Mouse (Mus musculus) CH12.LX (cell line): ENCODE results near the gene Lim2. TPM values are rescaled to one million over a fixed set of nuclear protein-coding genes. Genes with fewer than 3 reads are reported as not detected.

ENCODE experiments used
- DNase-seq: peaks from one replicate; pipeline ENCODE4 v3.0.0-alpha.2; 2013; ENCODE audit errors: extremely low read depth
- H3K27ac ChIP-seq: 2 replicates; pipeline ENCODE4 v1.5.1; 2012; ENCODE audit warnings: low read depth, mild to moderate bottlenecking, control low read depth, moderate library complexity; ENCODE audit not compliant: insufficient read depth
- H3K27me3 ChIP-seq: replicated peaks from 2 replicates; pipeline ENCODE3; 2012; ENCODE audit warnings: inconsistent platforms
- H3K36me3 ChIP-seq, 2 experiments: replicated peaks in 1 of 2; 2 replicates each; pipeline versions ENCODE3 to v1.6.1; 2012; ENCODE audit warnings: inconsistent platforms in 1 of 2, low read length in 1 of 2, mild to moderate bottlenecking in 1 of 2, mixed read lengths in 1 of 2, moderate library complexity in 1 of 2; ENCODE audit not compliant: control insufficient read depth in 1 of 2, insufficient read depth in 1 of 2
- H3K4me1 ChIP-seq, 2 experiments: 2 replicates each; pipeline ENCODE4 v1.6.1; 2012; ENCODE audit warnings: inconsistent platforms in 1 of 2, moderate library complexity in 1 of 2; ENCODE audit not compliant: insufficient read depth in 2 of 2, control insufficient read depth in 1 of 2
- H3K4me2 ChIP-seq: 2 replicates; pipeline ENCODE4 v1.6.1; 2012; ENCODE audit warnings: low read depth, mild to moderate bottlenecking, control low read depth; ENCODE audit not compliant: poor library complexity, insufficient read depth, severe bottlenecking
- H3K4me3 ChIP-seq, 3 experiments: fragments of 150-350 bp in 1 of 3; sonication (generic) in 1 of 3; replicated peaks in 1 of 3; 2 replicates each; pipeline versions ENCODE3 to v1.5.1; 2011 to 2012; ENCODE audit warnings: low read depth in 2 of 3, low read length in 2 of 3, mild to moderate bottlenecking in 2 of 3, moderate library complexity in 2 of 3, control low read depth in 1 of 3, improper control_type of control experiment in 1 of 3, inconsistent platforms in 1 of 3, mixed read lengths in 1 of 3; ENCODE audit not compliant: poor library complexity in 1 of 3
- H3K79me2 ChIP-seq: replicated peaks from 2 replicates; pipeline ENCODE4 v1.6.1; 2012; ENCODE audit warnings: mild to moderate bottlenecking, moderate library complexity; ENCODE audit not compliant: control insufficient read depth, poor library complexity, insufficient read depth, severe bottlenecking; ENCODE audit errors: extremely low read depth
- H3K9ac ChIP-seq: 2 replicates; pipeline ENCODE4 v1.6.1; 2012; ENCODE audit warnings: low read depth, mild to moderate bottlenecking, control low read depth, moderate library complexity; ENCODE audit not compliant: insufficient read depth
- H3K9me3 ChIP-seq: replicated peaks from 2 replicates; pipeline ENCODE3; 2012; ENCODE audit warnings: low read length, inconsistent platforms, mixed read lengths
- BHLHE40 ChIP-seq: IDR thresholded peaks from 2 replicates; pipeline ENCODE4 v1.6.1; 2011; ENCODE audit warnings: mild to moderate bottlenecking, low read depth, low read length, improper control_type of control experiment
- CHD1 ChIP-seq: IDR thresholded peaks from 2 replicates; pipeline ENCODE4 v1.6.1; 2012; ENCODE audit warnings: low read depth, low read length, improper control_type of control experiment, inconsistent platforms
- CHD2 ChIP-seq: IDR thresholded peaks from 2 replicates; pipeline ENCODE4 v1.6.1; 2011; ENCODE audit warnings: low read length, improper control_type of control experiment
- CTCF ChIP-seq, 2 experiments: IDR thresholded peaks in 1 of 2; conservative IDR thresholded peaks in 1 of 2; 2 replicates each; pipeline ENCODE4 v1.5.1; 2011 to 2012; ENCODE audit warnings: low read depth in 2 of 2, low read length in 2 of 2, improper control_type of control experiment in 1 of 2, inconsistent platforms in 1 of 2, mild to moderate bottlenecking in 1 of 2, moderate library complexity in 1 of 2
- E2F4 ChIP-seq: IDR thresholded peaks from 2 replicates; pipeline ENCODE4 v1.6.1; 2011; ENCODE audit warnings: low read depth, low read length, improper control_type of control experiment; ENCODE audit not compliant: insufficient replicate concordance
- ELF1 ChIP-seq: IDR thresholded peaks from 2 replicates; pipeline ENCODE4 v1.6.1; 2014; ENCODE audit warnings: low read depth, mild to moderate bottlenecking, inconsistent platforms, low read length, improper control_type of control experiment
- EP300 ChIP-seq: IDR thresholded peaks from 2 replicates; pipeline ENCODE4 v1.6.1; 2011; ENCODE audit warnings: low read length, improper control_type of control experiment
- ETS1 ChIP-seq: conservative IDR thresholded peaks from 2 replicates; pipeline ENCODE4 v1.6.1; 2012; ENCODE audit warnings: low read depth, mild to moderate bottlenecking, inconsistent platforms, low read length, improper control_type of control experiment, moderate library complexity
- GABPA ChIP-seq: IDR thresholded peaks from 2 replicates; pipeline ENCODE4 v1.6.1; 2012; ENCODE audit warnings: low read depth, low read length, improper control_type of control experiment, inconsistent platforms; ENCODE audit not compliant: insufficient replicate concordance
- HCFC1 ChIP-seq: IDR thresholded peaks from 2 replicates; pipeline ENCODE4 v1.6.1; 2012; ENCODE audit warnings: low read depth, mild to moderate bottlenecking, inconsistent platforms, low read length, improper control_type of control experiment
- IRF4 ChIP-seq: IDR thresholded peaks from 2 replicates; pipeline ENCODE4 v1.6.1; 2014; ENCODE audit warnings: low read depth, mild to moderate bottlenecking, inconsistent platforms, low read length, improper control_type of control experiment
- JUN ChIP-seq: IDR thresholded peaks from 2 replicates; pipeline ENCODE4 v1.6.1; 2011; ENCODE audit warnings: low read depth, mild to moderate bottlenecking, low read length, improper control_type of control experiment, moderate library complexity; ENCODE audit not compliant: insufficient read depth
- JUND ChIP-seq: conservative IDR thresholded peaks from 2 replicates; pipeline ENCODE4 v1.6.1; 2011; ENCODE audit warnings: low read depth, low read length, improper control_type of control experiment
- KAT2A ChIP-seq: IDR thresholded peaks from 2 replicates; pipeline ENCODE4 v1.6.1; 2012; ENCODE audit warnings: low read length, improper control_type of control experiment, inconsistent platforms; ENCODE audit not compliant: insufficient replicate concordance
- MAFK ChIP-seq: IDR thresholded peaks from 2 replicates; pipeline ENCODE4 v1.6.1; 2011; ENCODE audit warnings: low read length, improper control_type of control experiment; ENCODE audit not compliant: insufficient replicate concordance
- MAX ChIP-seq: IDR thresholded peaks from 2 replicates; pipeline ENCODE4 v1.6.1; 2011; ENCODE audit warnings: low read length, improper control_type of control experiment
- MAZ ChIP-seq: IDR thresholded peaks from 2 replicates; pipeline ENCODE4 v1.6.1; 2012; ENCODE audit warnings: low read depth, mild to moderate bottlenecking, inconsistent platforms, low read length, improper control_type of control experiment, moderate library complexity
- MEF2A ChIP-seq: IDR thresholded peaks from 2 replicates; pipeline ENCODE4 v1.6.1; 2014; ENCODE audit warnings: low read depth, mild to moderate bottlenecking, inconsistent platforms, low read length, improper control_type of control experiment, borderline replicate concordance
- MXI1 ChIP-seq: IDR thresholded peaks from 2 replicates; pipeline ENCODE4 v1.6.1; 2011; ENCODE audit warnings: mild to moderate bottlenecking, low read depth, low read length, improper control_type of control experiment
- MYC ChIP-seq: IDR thresholded peaks from 2 replicates; pipeline ENCODE4 v1.6.1; 2011; ENCODE audit warnings: low read depth, mild to moderate bottlenecking, improper control_type of control experiment, low read length
- NELFE ChIP-seq: IDR thresholded peaks from 2 replicates; pipeline ENCODE4 v1.6.1; 2011; ENCODE audit warnings: low read depth, low read length, improper control_type of control experiment
- NRF1 ChIP-seq: IDR thresholded peaks from 2 replicates; pipeline ENCODE4 v1.6.1; 2014; ENCODE audit warnings: low read depth, mild to moderate bottlenecking, inconsistent platforms, low read length, improper control_type of control experiment, moderate library complexity
- PAX5 ChIP-seq: IDR thresholded peaks from 2 replicates; pipeline ENCODE4 v1.6.1; 2012; ENCODE audit warnings: low read length, inconsistent platforms, mixed read lengths
- POLR2A ChIP-seq: IDR thresholded peaks from 2 replicates; pipeline ENCODE4 v1.6.1; 2011; ENCODE audit warnings: low read depth, mild to moderate bottlenecking, improper control_type of control experiment, low read length
- POLR2AphosphoS2 ChIP-seq: IDR thresholded peaks from 2 replicates; pipeline ENCODE4 v1.6.1; 2011; ENCODE audit warnings: low read depth, low read length, improper control_type of control experiment
- RAD21 ChIP-seq: IDR thresholded peaks from 2 replicates; pipeline ENCODE4 v1.6.1; 2011; ENCODE audit warnings: low read depth, mild to moderate bottlenecking, low read length, improper control_type of control experiment, moderate library complexity
- RCOR1 ChIP-seq: conservative IDR thresholded peaks from 2 replicates; pipeline ENCODE4 v1.6.1; 2012; ENCODE audit warnings: low read depth, mild to moderate bottlenecking, inconsistent platforms, low read length, improper control_type of control experiment
- SIN3A ChIP-seq: IDR thresholded peaks from 2 replicates; pipeline ENCODE4 v1.6.1; 2012; ENCODE audit warnings: low read length, improper control_type of control experiment, inconsistent platforms
- SMC3 ChIP-seq: IDR thresholded peaks from 2 replicates; pipeline ENCODE4 v1.6.1; 2011; ENCODE audit warnings: low read depth, low read length, improper control_type of control experiment
- TBP ChIP-seq: conservative IDR thresholded peaks from 2 replicates; pipeline ENCODE4 v1.6.1; 2011; ENCODE audit warnings: low read depth, low read length, improper control_type of control experiment
- TCF12 ChIP-seq: IDR thresholded peaks from 2 replicates; pipeline ENCODE4 v1.6.1; 2014; ENCODE audit warnings: low read depth, mild to moderate bottlenecking, inconsistent platforms, low read length, improper control_type of control experiment
- UBTF ChIP-seq: IDR thresholded peaks from 2 replicates; pipeline ENCODE4 v1.6.1; 2012; ENCODE audit warnings: low read depth, mild to moderate bottlenecking, inconsistent platforms, low read length, improper control_type of control experiment, moderate library complexity
- USF1 ChIP-seq: IDR thresholded peaks from 2 replicates; pipeline ENCODE4 v1.6.1; 2014; ENCODE audit warnings: low read depth, mild to moderate bottlenecking, inconsistent platforms, low read length, improper control_type of control experiment
- USF2 ChIP-seq: conservative IDR thresholded peaks from 2 replicates; pipeline ENCODE4 v1.6.1; 2011; ENCODE audit warnings: low read depth, low read length, improper control_type of control experiment
- ZC3H11A ChIP-seq: IDR thresholded peaks from 2 replicates; pipeline ENCODE4 v1.6.1; 2012; ENCODE audit warnings: low read depth, mild to moderate bottlenecking, inconsistent platforms, low read length, improper control_type of control experiment
- ZKSCAN1 ChIP-seq: IDR thresholded peaks from 2 replicates; pipeline ENCODE4 v1.6.1; 2012; ENCODE audit warnings: low read depth, inconsistent platforms, low read length, improper control_type of control experiment, borderline replicate concordance
- ZMIZ1 ChIP-seq: IDR thresholded peaks from 2 replicates; pipeline ENCODE4 v1.6.1; 2012; ENCODE audit warnings: low read depth, mild to moderate bottlenecking, inconsistent platforms, low read length, improper control_type of control experiment
- ZNF384 ChIP-seq: IDR thresholded peaks from 2 replicates; pipeline ENCODE4 v1.6.1; 2012; ENCODE audit warnings: low read depth, low read length, improper control_type of control experiment, inconsistent platforms
- dilution Hi-C: fragments of 300-500 bp; cut with MboI; formaldehyde crosslinking; loops from 2 replicates; pipeline ENCODE4 v1.14.3; 2020; ENCODE audit warnings: low sequenced_read_pairs; ENCODE audit not compliant: extremely low pct_unique_long_range_greater_than_20kb, extremely low pct_ligation_motif_present
- in situ Hi-C: fragments of 300-500 bp; cut with MboI; formaldehyde crosslinking; loops from 3 replicates; pipeline ENCODE4 v1.14.3; 2019; ENCODE audit warnings: low sequenced_read_pairs, low pct_ligation_motif_present, low pct_unique_long_range_greater_than_20kb, mixed read lengths
- polyA plus RNA-seq: library from polyadenylated mRNA; unstranded; fragments of >175 nt; gene quantifications from 2 replicates; pipeline ENCODE4 v1.2.1, GENCODE M21; 2012; ENCODE audit warnings: low read depth; ENCODE audit not compliant: insufficient read length
- total RNA-seq, 2 experiments: library from RNA; depleted of rRNA; stranded (reverse); fragments of 300-350 nt in 1 of 2; fragments of >200 nt in 1 of 2; gene quantifications; 2 replicates each; pipeline ENCODE4 v1.2.3; 2012 to 2014

Gene Lim2
- total and polyA plus RNA-seq, 3 experiments = 0.10 TPM; not detected in 2

DNA sequence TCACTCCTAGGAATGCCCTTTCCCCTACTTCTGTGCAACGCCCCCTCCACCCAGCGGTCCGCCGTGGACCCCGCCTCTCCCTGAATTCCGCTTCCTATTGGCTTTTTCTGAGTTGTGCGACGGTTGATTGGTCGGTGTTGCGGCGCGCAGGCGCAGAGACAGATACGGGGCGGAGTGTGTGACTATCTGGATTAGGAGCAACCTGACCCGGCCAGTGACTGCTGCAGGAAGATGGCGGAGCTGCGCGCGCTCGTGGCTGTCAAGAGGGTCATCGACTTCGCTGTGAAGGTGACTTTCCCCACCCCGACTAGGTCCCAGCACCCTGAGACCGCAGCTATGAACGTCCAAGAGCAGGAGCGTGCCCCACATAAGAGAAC is 16.4 kb downstream of the Lim2 start, which contains the start of the genes Etfb and Gm45233:
TSS of gene Etfb (plus strand) at position 167 of the 377 bp plus-strand sequence.
TSS of gene Gm45233 (plus strand) at position 212 of the 377 bp plus-strand sequence.
- peak within 1 kb of the TSS; percentile 85 for H3K4me2 ChIP-seq
- dilution Hi-C loops (no loop called here), in situ Hi-C loops (no loop called here)
- peaks cover 0 to 15% of the 10 kb centered on the region in 2 experiments for H3K36me3 ChIP-seq
- H3K9me3 ChIP-seq = no peaks in the 10 kb centered on the region
- TF ChIP-seq MYC (peak; percentile 48; the same call in 1 of the 2 replicates), TBP (peak; percentile 84; the same call in 1 of the 2 replicates), ETS1 (0 out of 2 replicates have a peak, but pooled peaks have one; percentile 11), TCF12 (peak; percentile 89), BHLHE40 (peak; percentile 10; the same call in 1 of the 2 replicates), CHD1 (no peak), UBTF (no peak), ZC3H11A (no peak), MAX (peak; percentile 72), SMC3 (no peak; the same call in 1 of the 2 replicates), KAT2A (no peak), JUND (no peak), RCOR1 (no peak), CHD2 (peak; percentile 62; the same call in 1 of the 2 replicates), POLR2A (peak; percentile 86), ZKSCAN1 (no peak), USF2 (no peak), E2F4 (no peak), NRF1 (peak; percentile 98), NELFE (peak; percentile 97), POLR2AphosphoS2 (peak; percentile 59; the same call in 1 of the 2 replicates), IRF4 (peak; percentile 34; the same call in 1 of the 2 replicates), JUN (no peak), MXI1 (peak; percentile 74; the same call in 1 of the 2 replicates), USF1 (no peak), MAZ (0 out of 2 replicates have a peak, but pooled peaks have one; percentile 18), PAX5 (no peak), MEF2A (no peak), ZMIZ1 (peak; percentile 93), SIN3A (peak; percentile 81; the same call in 1 of the 2 replicates), ZNF384 (no peak), ELF1 (0 out of 2 replicates have a peak, but pooled peaks have one; percentile 25), GABPA (no peak), CTCF (conservative IDR thresholded peaks at IDR 0.05 in 1 of 2, IDR thresholded peaks at IDR 0.05 in 1 of 2; ENCODE audit: low read depth in 2 of 2, low read length in 2 of 2) (no peak), RAD21 (no peak), HCFC1 (peak; percentile 62), MAFK (no peak), EP300 (no peak)
- peak within 1 kb of the TSS; percentile 5; the same call in 1 of the 2 replicates for H3K27ac ChIP-seq
- H3K4me3 ChIP-seq = peak within 1 kb of the TSS; percentile 63 to 74 (median 65)
- H3K27me3 ChIP-seq = no peaks in the 10 kb centered on the region
- peak within 1 kb of the TSS; percentile 70 for H3K9ac ChIP-seq
- DNase-seq = peak; percentile 97
- H3K79me2 ChIP-seq = no peaks in the 10 kb centered on the region; the same call in 1 of the 2 replicates
- peaks cover 18 to 56% of the 10 kb centered on the region in 2 experiments for H3K4me1 ChIP-seq
